Mouse (Mus musculus) layer of hippocampus, adult 8-10 months (tissue): ENCODE data around the gene Stn1. TPM values are rescaled to one million over a fixed set of nuclear protein-coding genes. Genes with fewer than 3 reads are reported as not detected.

ENCODE experiments used
- DNase-seq, 2 experiments: peaks; one replicate each; pipeline ENCODE4 v3.0.0; 2022; ENCODE audit warnings: low spot score in 2 of 2
- total RNA-seq, 4 experiments: library from RNA; stranded (reverse); gene quantifications; 2 replicates each; pipeline ENCODE4 v1.2.4; 2022

Gene Stn1
- total RNA-seq, 4 experiments from 2014 or later: 19.9 to 29.8 (median 23.6) TPM

- DNase-seq: no peak
These were observed 26.6 kb downstream of the Stn1 start for GRCm38 (mm10) chr19:47510473-47511293.

DNA sequence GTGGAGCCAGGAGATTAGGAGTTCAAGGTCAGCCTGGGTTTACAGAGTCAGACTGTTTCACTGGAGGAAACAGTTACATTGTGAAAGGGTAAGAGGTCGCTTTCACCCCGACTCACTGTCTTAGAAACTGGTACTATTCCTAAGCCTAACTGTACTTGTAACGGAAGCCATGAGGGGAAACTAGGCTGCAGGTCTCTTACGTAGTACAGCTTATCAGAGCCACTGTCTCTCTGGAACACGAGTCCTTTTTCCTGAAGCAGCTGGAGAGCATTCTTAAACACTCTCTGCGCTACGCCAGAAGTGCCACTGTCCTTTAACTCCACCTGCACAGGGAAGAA lies 27.2 kb downstream of the Stn1 start:
- DNase-seq: no peak

- DNase-seq: no peak
These were observed 28.5 kb downstream of the Stn1 start for GRCm38 (mm10) chr19:47508771-47509281.

- DNase-seq: no peak
These were observed 29.1 kb downstream of the Stn1 start for GRCm38 (mm10) chr19:47508191-47508590.

DNA sequence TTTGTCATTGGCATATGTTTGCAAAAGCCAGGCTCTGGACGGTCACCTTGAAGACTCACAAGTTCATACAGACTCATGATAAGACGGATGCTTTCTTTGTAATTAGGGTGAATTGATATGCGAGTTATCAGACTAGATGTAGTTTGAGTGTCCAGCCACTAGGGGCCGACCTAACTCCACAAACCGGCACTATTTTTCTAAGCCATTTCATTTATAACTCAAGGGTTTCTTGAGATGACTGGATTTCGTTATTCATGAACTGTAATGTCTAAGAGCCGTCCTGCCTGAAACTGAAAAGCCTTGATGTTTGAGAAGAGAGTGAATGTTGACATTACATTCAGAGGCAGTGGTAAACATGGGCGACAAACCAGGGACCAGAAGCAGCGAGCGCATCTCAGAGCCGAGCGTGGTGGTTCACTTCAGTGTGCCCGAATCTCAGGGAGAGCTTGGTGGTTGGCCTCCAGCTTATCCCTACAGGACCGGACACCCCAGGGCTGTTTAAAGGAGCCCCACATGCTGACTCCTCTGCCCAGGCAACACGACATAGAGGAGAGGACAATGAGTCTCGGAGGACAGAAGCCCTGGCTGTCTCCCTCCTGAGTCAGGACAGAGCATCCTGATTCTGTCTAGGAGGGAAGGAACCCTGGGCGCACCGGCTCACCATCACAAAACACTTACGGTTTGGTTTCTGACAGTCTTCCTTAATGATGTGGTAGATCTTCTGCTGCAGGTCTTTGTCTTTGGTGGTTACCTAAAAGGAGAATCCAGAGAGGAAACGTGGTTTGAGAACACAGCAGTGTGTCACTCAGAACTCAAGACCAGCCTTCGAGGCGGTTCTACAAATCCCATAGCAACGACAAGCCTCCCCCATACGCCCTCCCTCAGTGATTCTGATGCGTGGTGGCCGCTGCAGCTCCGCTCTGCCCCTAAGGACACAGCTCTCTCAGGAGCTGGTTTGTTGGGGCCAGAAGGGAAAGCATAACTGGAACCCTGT lies 29.9 kb downstream of the Stn1 start:
- DNase-seq: peak; percentile 51 to 74

DNA sequence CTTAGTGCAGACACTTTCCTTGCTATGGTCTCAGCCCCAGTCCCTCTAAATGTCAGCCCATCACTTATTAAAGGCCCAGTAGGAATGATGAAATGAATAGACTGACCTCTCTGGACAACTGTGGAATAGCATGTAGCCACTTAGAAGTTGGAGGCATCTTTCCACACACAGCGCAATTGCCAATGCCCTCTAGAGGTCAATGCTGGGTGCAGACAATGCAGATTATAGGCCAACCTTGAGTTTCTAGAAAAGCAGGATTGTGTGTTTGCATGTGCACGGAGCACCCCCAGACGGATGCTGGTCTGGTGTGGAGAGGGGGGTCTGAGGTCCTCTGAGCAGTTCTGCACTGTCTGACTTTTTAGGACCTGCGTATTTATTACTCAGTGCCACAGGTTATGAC lies 33.7 kb downstream of the Stn1 start:
- DNase-seq: no peak

DNA sequence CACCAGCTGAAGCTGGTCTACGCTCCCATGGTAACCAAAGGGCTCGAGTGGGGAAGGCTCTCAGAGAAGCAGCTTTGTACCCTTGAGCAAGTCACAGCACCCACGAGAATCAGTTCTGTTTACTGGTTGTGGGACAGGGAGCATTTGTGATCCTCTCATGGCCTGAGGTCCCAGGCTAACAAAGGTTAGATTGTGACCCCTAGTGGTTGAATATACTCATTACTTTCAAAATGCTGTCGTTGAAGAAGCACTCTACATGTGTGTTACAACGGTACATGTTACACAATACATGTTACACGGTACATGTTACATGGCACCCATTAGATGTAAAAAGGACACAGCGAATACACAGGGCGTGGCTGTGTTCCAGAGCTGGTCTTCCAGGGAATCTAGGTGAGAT lies 34.7 kb downstream of the Stn1 start:
- DNase-seq: no peak

- no peak for DNase-seq
These were observed 36.8 kb downstream of the Stn1 start for GRCm38 (mm10) chr19:47500389-47501011.

DNA sequence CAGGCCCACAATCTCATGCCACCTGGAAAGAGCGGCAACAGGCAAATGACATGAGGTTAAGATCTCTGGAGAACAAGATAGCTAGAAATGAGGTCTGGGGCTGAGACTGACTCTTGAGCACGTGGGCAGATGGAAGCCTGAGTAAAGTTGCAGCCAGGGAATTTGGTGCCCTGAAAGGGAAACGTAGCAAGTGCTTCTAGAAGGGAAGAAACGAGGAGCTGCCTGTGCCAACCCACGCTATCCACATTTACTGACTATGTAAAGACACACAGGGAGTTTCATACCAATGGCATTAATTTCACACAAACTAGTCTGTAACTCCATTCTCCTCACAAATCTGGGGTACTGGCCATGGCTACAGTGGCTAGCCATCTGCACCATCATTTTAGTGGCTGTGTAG lies 37.5 kb downstream of the Stn1 start:
- no peak for DNase-seq

DNA sequence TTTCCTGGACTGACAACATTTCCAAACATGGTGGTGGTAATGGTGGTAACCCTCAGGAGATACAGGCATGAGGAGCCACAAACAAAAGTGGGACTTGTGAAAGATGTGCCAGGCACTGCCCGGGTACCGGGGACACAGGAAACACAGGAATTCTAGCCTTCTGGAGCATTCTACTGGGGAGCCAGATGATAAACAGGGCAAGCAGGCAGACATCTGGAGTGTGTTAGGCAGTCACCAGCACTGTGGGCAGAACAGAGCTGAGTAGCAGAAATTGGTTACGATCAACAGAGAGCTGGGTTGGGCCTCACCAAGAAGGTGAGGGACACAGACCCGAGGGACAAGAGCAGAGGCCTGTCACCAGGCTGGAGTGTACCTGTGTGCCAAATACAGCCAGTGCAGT lies 38.4 kb downstream of the Stn1 start:
- DNase-seq: no peak

DNA sequence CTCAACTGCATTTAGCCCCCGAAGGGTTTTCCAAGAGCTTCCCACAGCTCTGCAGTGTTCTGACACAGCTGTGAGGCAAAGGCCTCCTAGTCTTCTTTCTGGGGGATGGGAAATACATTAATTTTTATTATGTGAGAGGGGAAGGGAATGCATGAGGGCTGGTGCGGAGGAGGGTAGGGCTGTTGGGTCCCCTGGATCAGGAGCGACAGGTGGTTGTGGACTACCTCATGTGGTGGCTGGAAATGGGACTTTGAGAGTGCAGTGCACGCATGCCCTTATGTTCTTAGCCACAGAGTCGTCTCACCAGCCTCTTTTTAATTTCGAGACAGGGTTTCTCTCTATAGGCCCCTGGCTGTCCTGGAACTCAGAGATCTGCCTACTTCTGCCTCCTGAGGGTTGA lies 39.6 kb downstream of the Stn1 start:
- DNase-seq: no peak

DNA sequence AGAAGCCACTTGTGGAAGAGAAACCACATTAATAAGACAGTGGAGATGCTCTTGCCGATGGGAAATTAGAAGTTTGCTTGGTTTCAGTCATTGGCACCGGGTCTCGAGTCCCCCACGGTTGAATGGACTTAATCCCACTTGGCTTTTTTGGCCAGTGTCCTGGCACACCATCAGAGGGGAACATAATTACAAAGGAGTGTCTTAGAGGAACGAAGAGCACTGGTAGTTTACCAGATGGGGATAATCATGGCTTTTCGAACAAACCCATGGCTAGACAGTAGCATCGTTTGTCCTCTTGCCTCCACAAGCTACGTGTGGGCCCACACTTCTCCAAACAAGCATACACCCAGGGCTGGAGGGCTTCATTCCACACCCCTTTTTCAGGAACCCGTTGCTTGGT lies 40.0 kb downstream of the Stn1 start:
- no peak for DNase-seq

DNA sequence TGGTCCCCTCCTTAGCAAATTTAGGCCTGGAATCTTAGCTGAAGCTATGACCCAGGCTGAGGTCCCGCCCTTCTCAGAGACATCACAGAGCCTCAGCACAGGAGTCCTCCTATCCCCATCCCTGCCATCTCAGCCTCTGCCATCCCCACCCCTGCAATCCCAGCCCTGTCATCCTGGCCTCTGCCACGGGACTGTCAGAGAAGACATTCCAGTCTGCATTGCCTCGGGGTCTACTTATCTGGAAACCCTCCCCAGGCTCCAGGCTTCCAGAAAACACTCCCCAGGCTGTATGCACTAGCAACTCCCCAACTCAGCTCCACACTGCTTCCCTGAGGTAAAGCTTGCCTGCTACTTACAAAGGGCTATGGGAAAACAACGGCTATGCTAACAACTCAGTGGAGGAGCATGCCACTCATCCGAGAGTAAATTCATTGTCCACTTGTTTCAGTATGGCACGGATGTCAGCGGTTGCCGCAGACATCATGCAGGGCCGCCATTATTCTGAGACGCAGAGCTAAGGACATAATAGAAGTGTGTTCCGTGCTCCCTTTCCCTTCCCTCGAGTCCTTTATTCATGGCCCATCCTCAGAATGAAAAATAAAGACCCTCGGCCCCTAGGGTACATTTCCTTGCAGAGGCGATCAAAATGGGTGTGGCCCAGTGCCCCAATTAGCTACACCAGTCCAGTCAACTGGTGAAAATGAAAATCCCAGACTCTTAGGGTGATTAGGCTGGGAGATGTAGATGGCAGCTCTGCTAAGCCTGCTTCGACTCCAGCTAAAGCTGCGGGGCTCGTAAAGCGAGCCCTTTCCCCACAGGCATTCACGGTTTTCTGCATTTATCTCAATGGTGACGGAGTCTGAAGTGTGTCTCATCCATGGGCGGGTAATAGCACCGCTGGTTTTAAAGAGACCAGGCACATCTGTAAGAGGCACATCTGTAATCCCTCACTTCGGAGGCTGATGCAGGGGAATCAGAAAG lies 44.0 kb downstream of the Stn1 start:
- no peak for DNase-seq

- no peak for DNase-seq
These were observed 44.9 kb downstream of the Stn1 start for GRCm38 (mm10) chr19:47492422-47492821.

GRCm38 (mm10) chr19:47491853-47492252 lies 45.5 kb downstream of the Stn1 start:
- no peak for DNase-seq

DNA sequence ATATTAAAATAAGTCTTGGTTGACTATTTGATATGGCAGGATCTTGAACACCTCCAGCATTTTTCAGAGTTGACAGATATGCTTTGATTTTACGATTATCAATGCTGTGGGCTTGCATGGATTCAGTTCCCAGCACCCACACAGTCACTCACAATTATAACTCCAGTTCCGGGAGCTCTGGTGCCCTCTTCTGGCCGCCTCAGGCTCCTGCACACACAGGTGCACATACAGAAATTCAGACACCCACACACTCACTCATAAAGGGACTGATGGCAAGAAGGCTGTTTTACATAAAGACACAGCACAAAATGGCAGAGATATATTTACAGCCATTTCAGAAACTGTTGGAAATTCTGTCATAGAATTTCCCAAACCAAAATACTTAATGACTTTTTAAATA lies 48.1 kb downstream of the Stn1 start:
- DNase-seq: no peak

DNA sequence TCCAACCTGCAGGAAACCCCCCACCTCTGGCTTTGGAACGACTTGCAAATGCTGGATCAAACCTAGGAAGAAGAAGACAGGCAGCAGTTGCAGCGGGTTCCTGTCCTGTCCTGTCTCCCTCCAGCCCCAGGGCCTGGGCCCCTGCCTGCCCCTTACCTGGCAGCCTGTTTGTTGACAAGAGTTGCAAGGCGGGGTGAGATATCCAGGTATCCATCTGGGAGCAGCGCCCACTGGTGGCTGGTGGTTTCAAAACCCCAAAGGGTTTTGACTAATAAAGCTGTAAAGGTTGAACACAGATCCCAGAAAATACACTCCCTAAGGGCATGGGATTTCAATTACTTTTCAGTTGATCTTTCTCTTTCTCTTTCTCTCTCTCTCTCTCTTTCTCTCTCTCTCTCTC lies 49.1 kb downstream of the Stn1 start:
- DNase-seq: no peak

DNA sequence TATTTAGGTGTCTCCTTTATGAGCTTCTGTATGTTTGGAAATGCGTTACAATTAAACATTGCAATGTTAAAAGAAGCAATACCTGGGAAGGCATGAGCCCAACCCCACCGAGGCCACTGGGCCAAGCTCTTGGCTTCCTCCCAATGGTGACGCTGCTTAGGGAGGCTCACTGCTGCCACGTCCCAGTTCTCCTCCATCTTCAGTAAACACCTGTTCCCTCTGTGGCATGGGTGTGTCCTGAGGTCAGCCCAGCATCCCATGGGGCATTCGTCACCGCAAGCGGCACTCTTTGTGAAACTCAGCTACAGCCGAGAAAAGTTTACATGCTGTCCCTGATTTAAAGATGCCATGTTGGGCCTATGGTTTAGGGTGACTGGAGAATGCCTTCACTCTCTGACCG lies 49.7 kb downstream of the Stn1 start:
- DNase-seq: no peak

DNA sequence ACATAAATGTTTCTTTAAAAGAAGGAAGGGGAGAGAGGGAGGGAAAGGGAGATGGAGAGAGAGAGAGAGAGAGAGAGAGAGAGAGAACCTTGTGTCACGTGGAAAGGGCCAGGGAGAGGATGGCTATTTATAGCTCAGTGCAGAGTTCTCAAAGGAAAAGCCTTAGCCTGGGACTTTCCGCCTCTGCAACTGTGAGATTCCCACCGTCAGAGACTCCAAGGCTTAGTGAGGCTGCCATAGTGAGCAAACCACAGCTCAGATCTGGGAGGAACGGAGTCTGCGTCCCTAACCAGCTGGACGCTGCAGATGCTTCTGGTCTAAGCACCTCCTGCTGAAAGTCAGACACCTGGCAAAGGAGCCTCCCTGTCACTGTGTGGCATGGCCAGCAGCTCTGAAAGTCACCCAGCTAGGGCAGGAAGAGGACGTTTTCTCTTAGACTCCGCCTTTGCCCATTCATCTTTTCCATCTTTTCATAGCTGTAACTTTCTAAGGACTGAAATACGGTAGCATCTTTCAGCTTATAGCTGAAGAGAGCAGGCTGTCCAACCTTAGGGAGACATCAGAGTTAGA lies 51.2 kb downstream of the Stn1 start:
- DNase-seq: no peak

GRCm38 (mm10) chr19:47484110-47484509 lies 53.2 kb downstream of the Stn1 start:
- no peak for DNase-seq
